Mouse (Mus musculus) monocyte, adult 2 months (primary cell): Measurements from ENCODE around the gene Ankib1.
"Not testable (repeated sequence)": the region's sequence is repeated elsewhere in the genome, so short reads cannot be mapped to it uniquely, and the experiment has no call there.

Experiments used
- DNase-seq, 2 experiments: peaks; one replicate each; pipeline ENCODE4 v3.0.0; 2022; ENCODE audit warnings: low spot score in 2 of 2, low read depth in 1 of 2

The Ankib1 gene

GRCm38 (mm10) chr5:3725491-3725890 lies 77.2 kb downstream of the Ankib1 start:
- DNase-seq: no peak

DNA sequence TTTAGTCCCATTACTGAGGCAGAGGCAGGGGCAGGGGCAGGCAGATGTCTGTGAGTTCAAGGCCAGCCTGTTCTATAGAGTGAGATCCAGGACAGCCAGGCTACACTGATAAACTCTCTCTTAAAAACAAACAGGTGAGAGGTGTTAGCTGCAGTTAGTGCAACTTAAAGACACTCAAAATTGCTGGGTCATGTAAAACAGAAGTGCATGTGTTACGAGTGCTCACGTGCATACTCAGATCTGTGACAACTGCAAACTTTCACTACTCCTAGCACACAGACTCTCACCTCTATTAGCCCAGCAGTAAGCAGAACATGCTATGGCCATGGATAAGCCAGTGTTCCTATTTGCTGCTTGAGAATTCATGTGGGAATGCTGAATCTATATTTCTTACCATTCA lies 79.3 kb downstream of the Ankib1 start:
- no peak for DNase-seq

- DNase-seq: no peak
These were observed 79.9 kb downstream of the Ankib1 start for GRCm38 (mm10) chr5:3722873-3723272.

DNA sequence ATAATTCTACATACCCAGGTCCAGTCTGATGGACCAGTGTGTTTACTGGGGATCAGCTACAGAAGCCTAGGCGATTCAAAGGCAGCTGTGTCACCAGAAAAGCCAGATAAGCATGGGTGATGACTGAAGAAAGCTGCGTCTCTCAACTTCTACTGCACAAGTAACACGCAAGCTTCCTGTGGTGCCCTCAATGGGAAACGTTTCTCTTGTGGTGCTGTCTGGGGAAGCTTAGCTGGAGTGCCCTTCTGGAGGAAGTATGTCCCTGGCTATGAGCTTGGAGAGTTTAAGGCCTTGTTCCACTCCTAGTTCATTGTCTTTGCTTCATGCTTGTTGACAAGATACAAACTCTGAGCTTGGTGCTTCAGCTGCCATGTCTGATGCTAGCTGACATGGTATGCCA lies 83.4 kb downstream of the Ankib1 start:
- DNase-seq: no peak

DNA sequence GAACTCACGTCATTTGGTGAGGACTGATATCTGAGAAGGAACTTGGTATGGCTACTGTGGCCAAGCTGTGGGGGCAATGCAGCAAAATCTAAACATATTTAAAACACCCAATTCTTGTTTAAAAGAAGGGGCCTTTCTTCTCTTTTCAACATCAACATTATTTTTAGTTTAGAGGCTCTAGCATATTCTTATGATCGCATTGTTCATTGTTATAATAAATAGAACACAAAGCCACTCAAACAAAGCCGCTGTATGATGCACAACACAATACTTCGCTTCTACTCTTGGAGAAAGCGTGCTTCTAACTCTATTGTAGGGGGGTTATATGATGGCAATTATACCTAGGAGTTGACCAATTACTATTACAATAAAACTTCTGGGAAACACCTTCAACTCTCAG lies 86.9 kb downstream of the Ankib1 start:
- DNase-seq: no peak

DNA sequence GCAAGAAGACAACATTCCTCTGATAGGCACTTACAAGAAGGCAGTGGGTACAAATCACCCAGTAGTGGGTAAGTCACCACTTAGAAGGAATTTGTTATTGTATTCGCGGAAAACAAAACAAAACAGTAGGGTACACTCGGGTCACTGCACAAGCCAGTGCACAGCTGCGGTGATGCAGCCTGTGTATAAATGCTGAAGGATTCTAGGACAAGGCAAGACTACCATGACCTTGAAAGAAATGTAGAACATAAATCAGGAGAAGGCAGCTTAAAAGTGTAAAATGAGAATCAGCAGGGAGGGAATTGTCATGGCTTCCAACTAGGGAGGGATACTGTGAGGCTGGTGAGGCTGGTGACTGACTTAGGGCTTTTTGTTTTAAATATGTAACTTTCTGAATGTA lies 100.5 kb downstream of the Ankib1 start:
- no peak for DNase-seq

GRCm38 (mm10) chr5:3700025-3700424 lies 102.7 kb downstream of the Ankib1 start:
- DNase-seq: no peak

DNA sequence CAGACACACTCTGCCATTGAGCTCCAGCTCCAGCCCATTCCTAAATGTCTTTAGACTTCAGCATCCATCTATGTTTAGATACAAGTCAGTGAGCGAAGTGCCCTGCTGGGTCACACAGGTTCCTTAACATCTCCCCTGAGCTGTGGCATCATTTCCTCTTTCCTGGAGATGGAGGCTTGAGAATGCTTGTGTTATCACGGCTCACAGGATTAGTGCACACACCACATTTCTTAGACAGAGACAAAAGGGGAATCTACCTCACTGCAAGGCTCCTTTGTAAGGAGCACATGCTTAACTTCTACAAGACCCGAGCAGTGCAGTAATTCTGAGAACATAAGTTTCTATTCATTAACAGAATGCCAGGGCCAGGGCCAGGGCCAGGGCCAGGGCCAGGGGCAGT lies 106.7 kb downstream of the Ankib1 start:
- no peak for DNase-seq

- no peak for DNase-seq
These were observed 107.5 kb downstream of the Ankib1 start for GRCm38 (mm10) chr5:3695191-3695590.

GRCm38 (mm10) chr5:3692956-3693355 lies 109.8 kb downstream of the Ankib1 start:
- DNase-seq: no peak

- DNase-seq: no peak
These were observed 111.4 kb downstream of the Ankib1 start for GRCm38 (mm10) chr5:3691283-3691682.

- DNase-seq: no peak
These were observed 114.4 kb downstream of the Ankib1 start for GRCm38 (mm10) chr5:3688298-3688697.

DNA sequence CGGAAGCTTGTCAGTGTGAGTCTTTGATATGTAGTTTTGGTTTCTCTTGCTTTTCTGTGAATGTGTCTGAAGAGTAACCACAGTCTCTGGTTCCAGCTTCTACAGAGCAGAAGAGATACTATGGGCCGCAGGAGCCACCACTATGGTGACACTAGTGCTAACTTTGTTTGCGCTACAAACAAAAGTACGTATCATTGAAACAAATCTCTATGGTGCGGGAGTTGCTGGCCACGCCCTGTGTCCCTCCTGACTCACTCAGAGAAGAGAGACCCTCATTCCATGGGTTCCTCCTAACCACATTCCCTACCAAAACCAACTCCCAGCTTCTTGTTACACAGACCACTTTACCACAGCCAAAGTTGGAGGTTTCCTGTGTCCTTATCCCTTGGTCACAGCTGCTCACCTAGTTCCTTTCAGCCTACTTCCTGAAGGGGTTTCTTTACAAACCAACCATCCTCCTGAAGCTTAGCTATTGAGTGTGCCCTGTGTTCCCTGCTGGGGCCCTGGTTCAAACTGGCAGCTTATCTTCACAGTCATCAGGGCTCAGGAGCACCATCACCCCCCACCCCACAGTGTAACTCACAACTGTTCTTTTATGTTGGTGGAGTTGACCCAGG lies 132.7 kb downstream of the Ankib1 start:
- no peak for DNase-seq

DNA sequence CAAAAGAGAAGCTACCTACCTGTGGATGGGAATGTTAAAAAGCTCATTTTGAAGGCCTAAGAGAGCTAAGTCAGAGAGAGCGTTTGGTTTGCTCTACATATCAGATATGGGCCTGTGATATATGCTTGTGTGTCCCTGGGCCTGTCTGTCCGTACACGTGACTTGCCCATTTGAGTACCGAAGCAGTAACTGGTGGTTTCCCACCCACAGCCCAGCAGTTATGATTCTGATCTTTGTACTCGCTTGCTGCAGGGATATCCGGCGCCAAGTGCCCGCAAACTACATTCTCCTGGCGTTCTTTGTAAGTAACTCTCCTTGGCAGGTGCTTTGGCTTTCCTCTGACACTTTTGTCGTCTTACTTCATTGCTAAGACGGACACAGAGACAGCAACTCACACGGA lies 136.1 kb downstream of the Ankib1 start:
- DNase-seq: no peak

GRCm38 (mm10) chr5:3665225-3665624 lies 137.5 kb downstream of the Ankib1 start:
- DNase-seq: no peak

GRCm38 (mm10) chr5:3657085-3657484 lies 145.6 kb downstream of the Ankib1 start, which contains the start of gene Gatad1:
Gene Gatad1 (minus strand): TSS chr5:3657185.
- DNase-seq: no peak

- DNase-seq: no peak
These were observed 148.9 kb downstream of the Ankib1 start for GRCm38 (mm10) chr5:3653801-3654200.

GRCm38 (mm10) chr5:3652903-3653575 lies 149.7 kb downstream of the Ankib1 start:
- DNase-seq: not testable (repeated sequence)

- no peak for DNase-seq
These were observed 151.1 kb downstream of the Ankib1 start for GRCm38 (mm10) chr5:3651621-3652020.

- no peak for DNase-seq
These were observed 151.8 kb downstream of the Ankib1 start, which contains the start of gene Tmbim7 for GRCm38 (mm10) chr5:3650881-3651280. Gene Tmbim7 (plus strand): TSS chr5:3651181.

DNA sequence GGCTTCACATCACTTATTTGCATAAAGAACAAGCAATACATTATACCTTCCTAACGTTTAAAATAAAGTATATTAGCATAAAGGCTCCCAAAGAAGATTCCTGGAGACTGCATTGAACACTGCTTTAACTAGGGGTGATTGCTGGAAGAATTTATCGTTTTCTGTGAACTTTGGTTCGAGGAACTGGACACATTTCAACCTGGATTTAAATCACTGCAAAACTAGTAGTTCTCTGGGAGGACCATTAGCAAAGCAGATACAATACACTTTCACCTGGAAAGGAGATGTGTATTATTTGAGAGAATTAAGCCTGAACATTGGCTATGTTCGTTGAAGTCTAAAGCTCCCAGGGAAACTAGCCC lies 153.9 kb downstream of the Ankib1 start:
- DNase-seq: no peak

DNA sequence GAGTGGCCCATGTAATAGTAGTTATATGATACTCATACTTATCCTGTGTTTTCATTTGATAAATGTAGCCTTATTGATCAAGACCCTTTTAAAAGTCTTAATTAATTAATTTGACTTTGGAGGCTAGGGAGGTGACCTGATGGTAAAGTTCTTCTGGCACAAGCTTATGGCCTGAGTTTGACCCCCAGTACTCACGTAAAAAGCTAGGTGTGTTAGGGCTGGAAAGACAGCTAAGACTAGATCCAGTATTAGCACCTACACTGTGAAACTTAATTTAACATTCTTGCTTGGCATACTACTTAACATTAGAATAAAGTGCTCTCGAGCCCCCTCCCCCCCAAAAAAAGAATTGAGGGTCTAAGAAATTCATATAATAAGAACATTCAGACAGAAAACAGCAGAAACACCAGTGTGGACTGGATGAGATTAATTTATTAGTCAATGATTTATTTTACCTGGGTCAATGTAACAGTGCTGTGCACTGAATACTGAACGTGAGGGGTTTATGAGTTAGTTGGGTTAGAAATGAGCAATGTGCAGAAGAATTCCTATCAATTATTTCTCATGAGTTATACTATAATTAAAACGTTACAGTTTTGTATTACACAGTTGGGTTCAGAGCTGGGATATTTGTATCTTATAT lies 154.4 kb downstream of the Ankib1 start:
- no peak for DNase-seq
